Mouse (Mus musculus) limb, embryonic 14.5 days (tissue): ENCODE data around the gene Cdv3. TPM values are rescaled to one million over a fixed set of nuclear protein-coding genes. Genes with fewer than 3 reads are reported as not detected.

Source experiments
- ATAC-seq: fragments of 200-750 bp; cut with Nextera tagmentation; 2 replicates; pipeline ENCODE4 v1.8.0; 2017; ENCODE audit warnings: low read depth, moderate number of reproducible peaks, moderate TSS enrichment; ENCODE audit not compliant: low FRiP score
- DNase-seq: peaks from one replicate; pipeline ENCODE4 v3.0.0-alpha.2; 2015; ENCODE audit warnings: low spot score
- H3K27ac ChIP-seq: fragments of 300-500 bp; sonication (generic); replicated peaks from 2 replicates; pipeline ENCODE4 v1.5.1; 2014; ENCODE audit warnings: low read depth, mild to moderate bottlenecking, low read length, moderate library complexity, mixed read lengths
- H3K27me3 ChIP-seq: fragments of 300-500 bp; sonication (generic); 2 replicates; pipeline ENCODE4 v1.6.1; 2014; ENCODE audit warnings: low read length, mixed read lengths; ENCODE audit not compliant: control insufficient read depth, insufficient read depth
- H3K36me3 ChIP-seq: fragments of 300-500 bp; sonication (generic); 2 replicates; pipeline ENCODE4 v1.6.1; 2014; ENCODE audit warnings: mild to moderate bottlenecking, low read length, moderate library complexity, mixed read lengths; ENCODE audit not compliant: control insufficient read depth, insufficient read depth
- H3K4me1 ChIP-seq: fragments of 300-500 bp; sonication (generic); 2 replicates; pipeline ENCODE4 v1.6.1; 2014; ENCODE audit warnings: antibody characterized with exemption, low read length, mixed read lengths; ENCODE audit not compliant: control insufficient read depth, insufficient read depth
- H3K4me2 ChIP-seq: fragments of 300-500 bp; sonication (generic); replicated peaks from 2 replicates; pipeline ENCODE4 v1.6.1; 2014; ENCODE audit warnings: low read depth, mild to moderate bottlenecking, low read length, moderate library complexity; ENCODE audit not compliant: severe bottlenecking
- H3K4me3 ChIP-seq: fragments of 300-500 bp; sonication (generic); replicated peaks from 2 replicates; pipeline ENCODE4 v1.5.1; 2014; ENCODE audit warnings: low read length
- H3K9ac ChIP-seq: fragments of 300-500 bp; sonication (generic); 2 replicates; pipeline ENCODE4 v1.6.1; 2014; ENCODE audit warnings: mild to moderate bottlenecking, low read depth, low read length, moderate library complexity; ENCODE audit not compliant: severe bottlenecking
- H3K9me3 ChIP-seq: fragments of 300-500 bp; sonication (generic); 2 replicates; pipeline ENCODE4 v1.6.1; 2016; ENCODE audit warnings: low read length; ENCODE audit not compliant: control insufficient read depth
- POLR2A ChIP-seq: fragments of 200-500 bp; IDR thresholded peaks from 2 replicates; pipeline ENCODE4 v1.8.0; 2012; ENCODE audit warnings: inconsistent platforms, mild to moderate bottlenecking, moderate library complexity, borderline replicate concordance; ENCODE audit not compliant: insufficient read depth, insufficient read length; ENCODE audit errors: extremely low read depth
- WGBS: fragments of 180-500 bp; shearing (Covaris S2); extraction: QIAGEN DNeasy Blood & Tissue Kit; methylation state at CpG from one replicate; pipeline ENCODE4 v1.1.7; 2014; 5-methylcytosine and 5-hydroxymethylcytosine counted together
- polyA plus RNA-seq, 2 experiments: library from polyadenylated mRNA; depleted of rRNA in 1 of 2; stranded (reverse) in 1 of 2; unstranded in 1 of 2; fragments of >200 nt; fragmentation: Nextera tagmentation in 1 of 2; extraction: Ambion mirVana in 1 of 2; gene quantifications; 2 replicates each; pipeline versions ENCODE4 v1.2.1 to v1.2.3; 2012 to 2014

The Cdv3 gene
- polyA plus RNA-seq, 2 experiments: 83.7 to 89.0 TPM

- Histone ChIP-seq H3K27ac (no peak overlapping the region), H3K4me3 (no peak overlapping the region), H3K4me2 (no peak overlapping the region), H3K9me3 (no peaks in the 10 kb centered on the region), H3K9ac (no peak overlapping the region), H3K4me1 (no peaks in the 10 kb centered on the region; the same call in 1 of the 2 replicates), H3K36me3 (peaks cover 66% of the 10 kb centered on the region), H3K27me3 (no peaks in the 10 kb centered on the region)
- ATAC-seq (no peak), DNase-seq (no peak)
- no peak for TF ChIP-seq POLR2A
- WGBS: 83% methylated on average over 6 of the region's 6 CpGs
Measured at GRCm38 (mm10) chr9:103309832-103310231, 55.8 kb downstream of the Cdv3 start.

- no peak for TF ChIP-seq POLR2A
- ATAC-seq (peak; percentile 62), DNase-seq (peak; percentile 70)
- H3K36me3 ChIP-seq: peaks cover 33% of the 10 kb centered on the region
- peak overlapping the region; percentile 92 for H3K9ac ChIP-seq
- H3K4me1 ChIP-seq: no peaks in the 10 kb centered on the region; the same call in 1 of the 2 replicates
- peak overlapping the region; percentile 95 for H3K4me3 ChIP-seq
- no peaks in the 10 kb centered on the region for H3K27me3 ChIP-seq
- no peaks in the 10 kb centered on the region for H3K9me3 ChIP-seq
- WGBS: 1% methylated on average over 36 of the region's 40 CpGs
- H3K27ac ChIP-seq: peak overlapping the region; percentile 92
- H3K4me2 ChIP-seq: peak overlapping the region; percentile 64
Measured at GRCm38 (mm10) chr9:103305332-103306041, 60.2 kb downstream of the Cdv3 start.

- WGBS: under 1% methylated on average over 47 of the region's 49 CpGs
- Histone ChIP-seq H3K27ac (peak within 1 kb of the TSS; percentile 92), H3K4me2 (peak within 1 kb of the TSS; percentile 64), H3K9ac (peak within 1 kb of the TSS; percentile 92), H3K4me1 (no peaks in the 10 kb centered on the region; the same call in 1 of the 2 replicates), H3K4me3 (peak within 1 kb of the TSS; percentile 95), H3K36me3 (peaks cover 27% of the 10 kb centered on the region), H3K9me3 (no peaks in the 10 kb centered on the region), H3K27me3 (no peaks in the 10 kb centered on the region)
- peak; percentile 98 for ATAC-seq
- peak; percentile 98 for TF ChIP-seq POLR2A
- DNase-seq: peak; percentile 96
Measured at GRCm38 (mm10) chr9:103304927-103305326, 60.7 kb downstream of the Cdv3 start, which contains the start of the genes 1300017J02Rik and Topbp1. 1300017J02Rik (minus strand) TSS chr9:103305082. Topbp1 (plus strand) TSS chr9:103305215.

Other genes with a start within 250 kb of the Cdv3 start
- 73.0 and 91.0 TPM in 2 replicates for gene Srprb, start 163.7 kb downstream of the Cdv3 start, polyA plus RNA-seq (2012; rRNA removed)
- 66.6 and 67.4 TPM in 2 replicates for gene Srprb, start 163.7 kb downstream of the Cdv3 start, polyA plus RNA-seq (2014; fragmentation: Nextera tagmentation; extraction: Ambion mirVana)
- gene Gm20425, start 135.5 kb downstream of the Cdv3 start, polyA plus RNA-seq (2012; rRNA removed): not detected in 2 replicates
- 0.45 and 0.46 TPM in 2 replicates for gene Gm20425, start 135.5 kb downstream of the Cdv3 start, polyA plus RNA-seq (2014; fragmentation: Nextera tagmentation; extraction: Ambion mirVana)
- gene Trf, start 135.4 kb downstream of the Cdv3 start, polyA plus RNA-seq (2012; rRNA removed): 17.6 and 20.4 TPM in 2 replicates
- gene Trf, start 135.4 kb downstream of the Cdv3 start, polyA plus RNA-seq (2014; fragmentation: Nextera tagmentation; extraction: Ambion mirVana): 22.5 and 25.4 TPM in 2 replicates
- 0.79 and 1.1 TPM in 2 replicates for gene 1300017J02Rik, start 60.8 kb downstream of the Cdv3 start, polyA plus RNA-seq (2012; rRNA removed)
- gene 1300017J02Rik, start 60.8 kb downstream of the Cdv3 start, polyA plus RNA-seq (2014; fragmentation: Nextera tagmentation; extraction: Ambion mirVana): 0.28 and 0.58 TPM in 2 replicates
- 62.9 and 72.0 TPM in 2 replicates for gene Topbp1, start 60.6 kb downstream of the Cdv3 start, polyA plus RNA-seq (2012; rRNA removed)
- gene Topbp1, start 60.6 kb downstream of the Cdv3 start, polyA plus RNA-seq (2014; fragmentation: Nextera tagmentation; extraction: Ambion mirVana): 60.9 and 63.2 TPM in 2 replicates
- 0.65 and 1.0 TPM in 2 replicates for gene Bfsp2, start 114.6 kb upstream of the Cdv3 start, polyA plus RNA-seq (2012; rRNA removed)
- 1.4 and 1.9 TPM in 2 replicates for gene Bfsp2, start 114.6 kb upstream of the Cdv3 start, polyA plus RNA-seq (2014; fragmentation: Nextera tagmentation; extraction: Ambion mirVana)